Mouse (Mus musculus): ENCODE measurements at regions not wholly inside any gene's neighbourhood (a gene's known extent, or its start where the extent isn't known, plus 50 kb on each side); places are given as distances from the start of the nearest gene placed in this dataset.

- TF ChIP-seq POLR2A (IDR thresholded peaks at IDR 0.05; ENCODE audit: borderline replicate concordance, control insufficient read depth, low read depth, low read length) (no peak), CTCF (IDR thresholded peaks at IDR 0.05; ENCODE audit: control insufficient read depth, insufficient read depth, low read length) (no peak)
Observed at GRCm38 (mm10) chr11:19441936-19442335, 423.2 kb upstream of the Meis1 start.
